Mouse (Mus musculus): ENCODE measurements around the gene Olfr1179.
"Not testable (repeated sequence)": the region's sequence is repeated elsewhere in the genome, so short reads cannot be mapped to it uniquely, and the experiment has no call there.

The Olfr1179 gene

DNA sequence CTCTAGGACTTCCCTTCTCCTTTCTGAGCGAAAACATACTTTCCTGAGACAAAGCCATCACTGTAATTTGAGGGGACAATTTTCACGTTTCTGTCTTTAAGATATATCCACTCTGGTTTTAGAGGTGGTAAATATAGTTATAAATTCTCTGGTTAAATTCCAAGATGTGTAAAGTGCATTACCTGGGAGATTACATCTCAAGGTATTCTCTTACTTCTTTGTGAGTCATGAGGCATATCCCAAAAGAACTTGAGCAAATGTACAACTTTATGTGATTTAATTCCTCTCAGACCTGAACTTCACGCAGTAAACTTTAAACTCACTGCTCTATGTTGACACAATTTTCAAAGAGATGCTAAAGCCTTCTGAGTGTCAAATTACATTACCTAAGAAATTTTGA lies at the start of gene Olfr1179:
Gene Olfr1179, minus strand, starts transcription at position 101 of the 400 bp plus-strand sequence.
- no peak for DNase-seq (ENCODE audit: low spot score)

DNA sequence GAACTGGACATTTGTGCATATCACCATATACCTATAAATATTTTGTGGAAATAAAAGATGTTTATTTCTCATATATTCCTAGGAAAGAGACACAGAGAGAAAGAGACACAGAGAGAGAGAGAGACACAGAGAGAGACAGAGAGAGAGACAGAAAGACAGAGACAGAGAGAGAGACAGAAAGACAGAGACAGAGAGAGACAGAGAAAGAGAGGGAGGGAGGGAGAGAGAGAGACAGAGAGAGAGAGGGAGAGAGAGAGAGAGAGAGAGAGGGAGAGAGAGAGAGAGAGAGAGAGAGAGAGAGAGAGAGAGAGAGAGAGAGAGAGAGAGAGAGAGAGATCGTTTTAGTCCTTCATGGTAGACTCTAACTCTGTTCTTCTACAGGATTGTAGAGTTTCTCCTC lies 48.3 kb upstream of the Olfr1179 start, which contains the start of gene Olfr1183:
Gene Olfr1183, plus strand, starts transcription at position 301 of the 400 bp plus-strand sequence.
- not testable (repeated sequence) for DNase-seq (ENCODE audit: low spot score)

- DNase-seq (ENCODE audit: low spot score), result no peak
Measured at GRCm38 (mm10) chr2:88449031-88449430, 42.8 kb upstream of the Olfr1179 start, which contains the start of gene Gm13757. TSS of gene Gm13757 (minus strand) at chr2:88449131.

- DNase-seq (ENCODE audit: low spot score), result no peak
Measured at GRCm38 (mm10) chr2:88426071-88426470, 19.8 kb upstream of the Olfr1179 start, which contains the start of gene Olfr1181. TSS of gene Olfr1181 (minus strand) at chr2:88426171.

GRCm38 (mm10) chr2:88419051-88419450 lies 12.8 kb upstream of the Olfr1179 start, which contains the start of gene Olfr1180:
TSS of gene Olfr1180 (minus strand) at chr2:88419151.
- DNase-seq (ENCODE audit: low spot score), result no peak

DNA sequence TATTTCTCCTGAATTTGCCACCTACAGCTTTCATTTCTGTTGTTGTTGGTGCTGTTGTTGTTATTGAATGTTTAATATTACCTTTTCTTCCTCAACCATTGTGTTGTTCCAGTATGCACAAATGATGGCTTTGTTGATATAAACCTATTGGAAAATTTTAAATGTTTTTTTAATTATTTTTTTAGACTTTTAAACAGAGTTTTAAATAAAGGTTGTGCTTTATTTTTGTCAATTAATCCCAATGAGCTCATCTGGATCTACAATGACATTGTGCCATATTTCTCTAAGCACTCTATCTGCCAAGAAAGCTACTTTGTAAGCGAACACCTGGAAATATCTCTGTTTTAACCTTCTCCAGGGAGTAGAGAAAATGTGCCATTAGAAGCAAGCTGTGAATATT lies 19.5 kb downstream of the Olfr1179 start, which contains the start of gene Olfr1178:
Gene Olfr1178, plus strand, starts transcription at position 301 of the 400 bp plus-strand sequence.
- DNase-seq (ENCODE audit: low spot score), result no peak

DNA sequence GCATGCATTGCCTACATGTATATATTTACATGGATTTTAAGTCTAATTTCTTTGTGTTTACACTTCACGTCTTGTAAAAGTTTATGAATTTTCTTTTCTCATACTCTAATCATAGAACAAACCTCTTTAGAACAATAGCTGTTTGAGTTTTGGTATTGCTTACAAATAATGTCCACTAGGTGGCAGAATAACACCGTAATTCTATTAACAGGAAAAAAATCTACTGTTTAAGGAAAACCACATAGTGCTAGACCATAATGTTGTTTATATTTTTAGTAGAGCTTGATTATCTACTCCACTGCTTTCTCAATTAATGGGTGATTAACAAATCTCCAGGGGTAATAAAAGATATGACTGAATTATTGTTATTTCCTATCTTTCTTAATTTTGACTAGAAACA lies 49.9 kb downstream of the Olfr1179 start:
- no peak for DNase-seq (ENCODE audit: low spot score)

Data from testis, postnatal 10 days (tissue).